Mouse (Mus musculus): Measurements from ENCODE around the gene Med7. TPM values are rescaled to one million over a fixed set of nuclear protein-coding genes. Genes with fewer than 3 reads are reported as not detected.

Med7 gene
- polyA plus RNA-seq (2014; fragmentation: Illumina TruSeq; extraction: RNeasy Lipid Tissue Mini Kit (QIAGEN cat#74804); ENCODE audit: low read depth, low replicate concordance), result 27.4 TPM

GRCm38 (mm10) chr11:46436760-46437458 lies at the start of gene Med7:
TSS of gene Med7 (plus strand) at chr11:46436925.

GRCm38 (mm10) chr11:46389336-46390117 lies 47.2 kb upstream of the Med7 start, which contains the start of gene Itk:
TSS of gene Itk (minus strand) at chr11:46389515.

GRCm38 (mm10) chr11:46396167-46396859 lies 40.4 kb upstream of the Med7 start, which contains the start of gene Fam71b:
TSS of gene Fam71b (plus strand) at chr11:46396559.

GRCm38 (mm10) chr11:46454453-46455045 lies 17.8 kb downstream of the Med7 start, which contains the start of gene Havcr2:
TSS of gene Havcr2 (plus strand) at chr11:46454935.

Other genes starting within 250 kb of the Med7 start
- not detected for gene Fndc9, start 201.4 kb upstream of the Med7 start, polyA plus RNA-seq (2014; fragmentation: Illumina TruSeq; extraction: RNeasy Lipid Tissue Mini Kit (QIAGEN cat#74804); ENCODE audit: low read depth, low replicate concordance)
- gene Cyfip2, start 124.1 kb upstream of the Med7 start, polyA plus RNA-seq (2014; fragmentation: Illumina TruSeq; extraction: RNeasy Lipid Tissue Mini Kit (QIAGEN cat#74804); ENCODE audit: low read depth, low replicate concordance), result 76.0 TPM
- gene Itk, start 47.4 kb upstream of the Med7 start, polyA plus RNA-seq (2014; fragmentation: Illumina TruSeq; extraction: RNeasy Lipid Tissue Mini Kit (QIAGEN cat#74804); ENCODE audit: low read depth, low replicate concordance), result 0.10 TPM
- not detected for gene Fam71b, start 40.4 kb upstream of the Med7 start, polyA plus RNA-seq (2014; fragmentation: Illumina TruSeq; extraction: RNeasy Lipid Tissue Mini Kit (QIAGEN cat#74804); ENCODE audit: low read depth, low replicate concordance)
- not detected for gene Havcr2, start 18.0 kb downstream of the Med7 start, polyA plus RNA-seq (2014; fragmentation: Illumina TruSeq; extraction: RNeasy Lipid Tissue Mini Kit (QIAGEN cat#74804); ENCODE audit: low read depth, low replicate concordance)
- not detected for gene Gm12169, start 87.3 kb downstream of the Med7 start, polyA plus RNA-seq (2014; fragmentation: Illumina TruSeq; extraction: RNeasy Lipid Tissue Mini Kit (QIAGEN cat#74804); ENCODE audit: low read depth, low replicate concordance)
- gene BC053393, start 134.6 kb downstream of the Med7 start, polyA plus RNA-seq (2014; fragmentation: Illumina TruSeq; extraction: RNeasy Lipid Tissue Mini Kit (QIAGEN cat#74804); ENCODE audit: low read depth, low replicate concordance), result not detected
- gene Dppa1, start 192.3 kb downstream of the Med7 start, polyA plus RNA-seq (2014; fragmentation: Illumina TruSeq; extraction: RNeasy Lipid Tissue Mini Kit (QIAGEN cat#74804); ENCODE audit: low read depth, low replicate concordance), result not detected